Mouse (Mus musculus): Measurements from ENCODE around the gene Wrap53. TPM values are rescaled to one million over a fixed set of nuclear protein-coding genes. Genes with fewer than 3 reads are reported as not detected.
"Not testable (repeated sequence)": the region's sequence is repeated elsewhere in the genome, so short reads cannot be mapped to it uniquely, and the experiment has no call there.

Gene Wrap53
- not detected in 2 replicates for polyA plus RNA-seq (2012; ENCODE audit: insufficient read depth, insufficient read length, low replicate concordance, missing spikeins)

GRCm38 (mm10) chr11:69580091-69580514 is at the start of gene Wrap53, which contains the start of gene Trp53:
TSS of gene Wrap53 (minus strand) at chr11:69580255.
TSS of gene Trp53 (plus strand) at chr11:69580359.
- Histone ChIP-seq H3K4me1 (ENCODE audit: control insufficient read depth, insufficient read depth, low read length) (peaks cover 15% of the 10 kb centered on the region), H3K4me3 (ENCODE audit: insufficient read depth, low read depth, low read length) (peak within 1 kb of the TSS; percentile 69), H3K27ac (ENCODE audit: insufficient read depth, low read depth, low read length) (peak within 1 kb of the TSS; percentile 82)
- TF ChIP-seq POLR2A (IDR thresholded peaks at IDR 0.05; ENCODE audit: insufficient read depth, low read depth, low read length) (no peak), CTCF (IDR thresholded peaks at IDR 0.05; ENCODE audit: insufficient read depth, low read depth, low read length) (no peak)
- WGBS: under 1% methylated on average over 13 of the region's 13 CpGs

- 34% methylated on average over 1 of the region's 1 CpGs for WGBS
- H3K27ac ChIP-seq (ENCODE audit: insufficient read depth, low read depth, low read length): no peak overlapping the region
- no peaks in the 10 kb centered on the region for H3K4me1 ChIP-seq (ENCODE audit: control insufficient read depth, insufficient read depth, low read length)
- TF ChIP-seq CTCF (IDR thresholded peaks at IDR 0.05; ENCODE audit: insufficient read depth, low read depth, low read length) (no peak), POLR2A (IDR thresholded peaks at IDR 0.05; ENCODE audit: insufficient read depth, low read depth, low read length) (no peak)
- H3K4me3 ChIP-seq (ENCODE audit: insufficient read depth, low read depth, low read length): no peak overlapping the region
Observed at GRCm38 (mm10) chr11:69629802-69630201, 49.7 kb upstream of the Wrap53 start.

DNA sequence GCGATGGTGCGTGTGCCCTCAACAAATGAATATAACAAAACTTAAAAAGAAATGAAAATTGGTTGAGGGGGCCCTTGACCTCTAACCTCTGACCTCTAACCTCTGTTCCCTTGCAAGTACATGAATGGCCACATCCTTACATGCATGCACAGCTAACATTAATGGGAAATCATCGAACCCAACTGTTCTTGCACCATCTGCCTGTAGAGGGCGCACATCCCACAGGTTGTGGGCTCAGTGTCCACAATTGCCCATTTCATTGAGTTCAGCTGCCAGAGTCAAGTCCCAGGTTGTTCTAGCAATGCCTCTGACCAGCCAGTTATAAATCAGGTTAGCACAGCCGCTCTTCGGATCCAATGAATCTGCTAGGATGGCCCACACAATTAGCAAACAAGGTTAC is 48.2 kb upstream of the Wrap53 start:
- WGBS: 41% methylated on average over 6 of the region's 6 CpGs
- Histone ChIP-seq H3K4me1 (ENCODE audit: control insufficient read depth, insufficient read depth, low read length) (peaks cover 3% of the 10 kb centered on the region; the same call in 1 of the 2 replicates), H3K4me3 (ENCODE audit: insufficient read depth, low read depth, low read length) (no peak overlapping the region), H3K27ac (ENCODE audit: insufficient read depth, low read depth, low read length) (no peak overlapping the region)
- TF ChIP-seq POLR2A (IDR thresholded peaks at IDR 0.05; ENCODE audit: insufficient read depth, low read depth, low read length): no peak
- peak; percentile 61 for TF ChIP-seq CTCF (IDR thresholded peaks at IDR 0.05; ENCODE audit: insufficient read depth, low read depth, low read length)

DNA sequence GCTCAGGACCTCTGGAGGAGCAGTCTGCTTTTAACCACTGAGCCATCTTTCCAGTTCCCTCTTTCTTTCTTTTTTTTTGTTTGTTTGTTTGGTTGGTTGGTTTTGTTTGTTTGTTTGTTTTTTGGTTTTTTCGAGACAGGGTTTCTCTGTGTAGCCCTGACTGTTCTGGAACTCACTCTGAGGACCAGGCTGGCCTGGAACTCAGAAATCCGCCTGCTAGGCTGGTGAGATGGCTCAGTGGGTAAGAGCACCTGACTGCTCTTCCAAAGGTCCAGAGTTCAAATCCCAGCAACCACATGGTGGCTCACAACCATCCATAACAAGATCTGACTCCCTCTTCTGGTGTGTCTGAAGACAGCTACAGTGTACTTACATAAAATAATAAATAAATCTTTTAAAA is 44.3 kb upstream of the Wrap53 start:
- H3K4me1 ChIP-seq (ENCODE audit: control insufficient read depth, insufficient read depth, low read length); H3K27ac ChIP-seq (ENCODE audit: insufficient read depth, low read depth, low read length); H3K4me3 ChIP-seq (ENCODE audit: insufficient read depth, low read depth, low read length): not testable (repeated sequence)
- WGBS: 86% methylated on average over 2 of the region's 2 CpGs

GRCm38 (mm10) chr11:69623006-69623405 is 43.0 kb upstream of the Wrap53 start:
- no peak overlapping the region for H3K27ac ChIP-seq (ENCODE audit: insufficient read depth, low read depth, low read length)
- no peak overlapping the region for H3K4me3 ChIP-seq (ENCODE audit: insufficient read depth, low read depth, low read length)
- WGBS: 75% methylated on average over 4 of the region's 4 CpGs

DNA sequence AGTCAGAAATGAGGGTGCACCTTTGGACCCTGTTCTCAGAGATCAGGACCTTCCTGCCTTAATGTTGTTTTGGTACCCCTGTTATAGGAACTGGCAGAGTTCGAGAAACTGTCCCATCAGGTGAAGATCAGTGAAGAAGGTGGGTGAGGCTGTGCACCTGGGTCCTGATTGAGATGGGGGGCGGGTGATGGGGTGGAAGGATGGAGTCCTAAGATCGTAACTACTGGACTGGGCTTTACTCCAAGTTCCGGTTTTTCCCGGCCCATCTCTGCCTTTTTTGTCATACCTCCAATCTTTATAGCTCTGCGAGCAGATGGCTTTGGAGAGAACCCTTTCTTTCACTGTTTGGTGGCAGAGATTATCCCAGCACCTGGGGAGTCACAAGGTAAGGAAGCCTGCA is 42.4 kb upstream of the Wrap53 start:
- Histone ChIP-seq H3K4me3 (ENCODE audit: insufficient read depth, low read depth, low read length) (peak overlapping the region; percentile 71), H3K4me1 (ENCODE audit: control insufficient read depth, insufficient read depth, low read length) (peaks cover 8% of the 10 kb centered on the region; the same call in 1 of the 2 replicates), H3K27ac (ENCODE audit: insufficient read depth, low read depth, low read length) (no peak overlapping the region)
- 13% methylated on average over 6 of the region's 6 CpGs for WGBS
- TF ChIP-seq POLR2A (IDR thresholded peaks at IDR 0.05; ENCODE audit: insufficient read depth, low read depth, low read length) (no peak), CTCF (IDR thresholded peaks at IDR 0.05; ENCODE audit: insufficient read depth, low read depth, low read length) (no peak)

More at GRCm38 (mm10) chr11:69623006-69623405, 43.0 kb upstream of the Wrap53 start:
- TF ChIP-seq POLR2A (IDR thresholded peaks at IDR 0.05; ENCODE audit: insufficient read depth, low read depth, low read length): no peak
- TF ChIP-seq CTCF (IDR thresholded peaks at IDR 0.05; ENCODE audit: insufficient read depth, low read depth, low read length): no peak
- H3K4me1 ChIP-seq (ENCODE audit: control insufficient read depth, insufficient read depth, low read length): peaks cover 8% of the 10 kb centered on the region; the same call in 1 of the 2 replicates

DNA sequence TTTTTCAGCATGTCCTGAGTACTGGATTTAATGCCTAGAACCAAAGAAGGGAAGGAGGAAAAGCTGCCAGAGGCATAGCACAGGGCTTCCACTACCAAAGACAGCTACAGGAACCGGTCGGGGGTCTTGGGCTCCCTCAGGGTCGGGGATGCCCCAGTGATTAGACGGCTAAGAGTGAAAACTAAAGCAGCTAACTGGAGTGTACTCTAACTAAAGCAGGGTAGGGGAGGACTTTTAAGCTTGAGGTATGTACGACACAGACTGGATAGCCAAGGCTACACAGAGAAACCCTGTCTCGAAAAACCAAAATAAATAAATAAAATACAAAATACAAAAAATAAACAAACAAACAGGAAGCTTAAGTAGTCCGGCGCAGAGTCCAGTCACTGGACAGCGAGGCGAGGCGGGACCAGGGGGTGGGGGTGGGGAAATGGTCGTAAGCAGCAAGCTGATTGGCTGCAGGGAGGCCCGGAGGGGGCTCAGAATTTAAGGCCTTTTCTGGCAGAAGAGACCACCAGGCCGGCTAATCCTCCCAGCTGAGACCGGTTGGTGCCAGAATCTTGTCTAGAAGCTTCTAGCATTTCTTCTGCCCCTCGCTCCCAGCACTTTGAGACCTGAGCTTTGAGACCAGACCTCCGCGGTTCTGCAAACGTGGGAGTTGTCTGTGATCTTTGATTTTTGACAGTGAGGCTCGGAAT is 41.7 kb upstream of the Wrap53 start, which contains the start of gene Sat2:
Sat2 (plus strand) TSS at position 454 of the 698 bp plus-strand sequence.
- Histone ChIP-seq H3K4me1 (ENCODE audit: control insufficient read depth, insufficient read depth, low read length) (peaks cover 8% of the 10 kb centered on the region; the same call in 1 of the 2 replicates), H3K27ac (ENCODE audit: insufficient read depth, low read depth, low read length) (peak within 1 kb of the TSS; percentile 52; the same call in 1 of the 2 replicates), H3K4me3 (ENCODE audit: insufficient read depth, low read depth, low read length) (peak within 1 kb of the TSS; percentile 71)
- 2% methylated on average over 20 of the region's 20 CpGs for WGBS
- no peak for TF ChIP-seq CTCF (IDR thresholded peaks at IDR 0.05; ENCODE audit: insufficient read depth, low read depth, low read length)
- no peak for TF ChIP-seq POLR2A (IDR thresholded peaks at IDR 0.05; ENCODE audit: insufficient read depth, low read depth, low read length)

DNA sequence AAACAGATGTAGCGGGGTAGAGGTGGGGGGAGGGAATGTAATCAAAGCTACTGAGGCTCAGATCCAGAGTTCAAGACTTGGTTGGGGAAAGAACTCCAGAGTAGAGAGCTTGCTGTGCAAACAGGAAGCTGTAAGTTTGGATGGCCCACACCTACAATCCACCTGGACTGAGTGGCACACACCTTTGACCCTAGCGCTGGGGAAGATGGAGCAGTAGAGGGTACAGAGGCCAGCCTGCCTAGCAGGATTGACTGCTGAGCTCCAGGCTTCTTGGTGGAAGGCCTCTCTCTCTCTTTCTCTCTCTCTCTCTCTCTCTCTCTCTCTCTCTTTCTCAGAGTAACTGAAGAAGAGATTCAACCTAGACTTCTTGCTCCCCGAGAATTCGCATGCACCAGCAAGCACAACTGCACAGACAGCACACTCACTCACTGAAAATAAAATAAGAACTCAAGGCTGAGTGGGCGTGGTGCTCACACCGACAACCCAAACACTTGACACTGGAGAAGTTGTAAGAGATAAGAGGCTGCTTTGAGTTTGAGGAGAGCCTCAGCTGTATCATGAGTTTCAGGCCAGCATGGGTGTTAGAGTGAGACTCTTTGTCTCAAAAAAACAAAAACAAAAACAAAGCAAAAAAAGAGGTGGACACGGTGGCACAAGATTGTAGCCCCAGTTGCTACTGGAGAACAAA is 40.5 kb upstream of the Wrap53 start:
- H3K4me1 ChIP-seq (ENCODE audit: control insufficient read depth, insufficient read depth, low read length): peaks cover 8% of the 10 kb centered on the region; the same call in 1 of the 2 replicates
- no peak overlapping the region for H3K4me3 ChIP-seq (ENCODE audit: insufficient read depth, low read depth, low read length)
- H3K27ac ChIP-seq (ENCODE audit: insufficient read depth, low read depth, low read length): no peak overlapping the region
- WGBS: 69% methylated on average over 7 of the region's 7 CpGs
- TF ChIP-seq CTCF (IDR thresholded peaks at IDR 0.05; ENCODE audit: insufficient read depth, low read depth, low read length): no peak
- no peak for TF ChIP-seq POLR2A (IDR thresholded peaks at IDR 0.05; ENCODE audit: insufficient read depth, low read depth, low read length)

- WGBS: 79% methylated on average over 5 of the region's 5 CpGs
- no peak within 1 kb of the TSS for H3K4me3 ChIP-seq (ENCODE audit: insufficient read depth, low read depth, low read length)
- no peak for TF ChIP-seq POLR2A (IDR thresholded peaks at IDR 0.05; ENCODE audit: insufficient read depth, low read depth, low read length)
- TF ChIP-seq CTCF (IDR thresholded peaks at IDR 0.05; ENCODE audit: insufficient read depth, low read depth, low read length): no peak
- H3K27ac ChIP-seq (ENCODE audit: insufficient read depth, low read depth, low read length): no peak within 1 kb of the TSS
- peaks cover 10% of the 10 kb centered on the region for H3K4me1 ChIP-seq (ENCODE audit: control insufficient read depth, insufficient read depth, low read length)
Observed at GRCm38 (mm10) chr11:69617805-69618204, 37.8 kb upstream of the Wrap53 start, which contains the start of gene Shbg. TSS of gene Shbg (minus strand) at chr11:69617905.
